Mouse (Mus musculus) CH12.LX (cell line): ENCODE measurements around the gene Paqr5. TPM values are rescaled to one million over a fixed set of nuclear protein-coding genes. Genes with fewer than 3 reads are reported as not detected.

Source experiments
- DNase-seq: peaks from one replicate; pipeline ENCODE4 v3.0.0-alpha.2; 2013; ENCODE audit errors: extremely low read depth
- H3K27ac ChIP-seq: 2 replicates; pipeline ENCODE4 v1.5.1; 2012; ENCODE audit warnings: low read depth, mild to moderate bottlenecking, control low read depth, moderate library complexity; ENCODE audit not compliant: insufficient read depth
- H3K27me3 ChIP-seq: replicated peaks from 2 replicates; pipeline ENCODE3; 2012; ENCODE audit warnings: inconsistent platforms
- H3K36me3 ChIP-seq, 2 experiments: replicated peaks in 1 of 2; 2 replicates each; pipeline versions ENCODE3 to v1.6.1; 2012; ENCODE audit warnings: inconsistent platforms in 1 of 2, low read length in 1 of 2, mild to moderate bottlenecking in 1 of 2, mixed read lengths in 1 of 2, moderate library complexity in 1 of 2; ENCODE audit not compliant: control insufficient read depth in 1 of 2, insufficient read depth in 1 of 2
- H3K4me1 ChIP-seq, 2 experiments: 2 replicates each; pipeline ENCODE4 v1.6.1; 2012; ENCODE audit warnings: inconsistent platforms in 1 of 2, moderate library complexity in 1 of 2; ENCODE audit not compliant: insufficient read depth in 2 of 2, control insufficient read depth in 1 of 2
- H3K4me2 ChIP-seq: 2 replicates; pipeline ENCODE4 v1.6.1; 2012; ENCODE audit warnings: low read depth, mild to moderate bottlenecking, control low read depth; ENCODE audit not compliant: poor library complexity, insufficient read depth, severe bottlenecking
- H3K4me3 ChIP-seq, 3 experiments: fragments of 150-350 bp in 1 of 3; sonication (generic) in 1 of 3; replicated peaks in 1 of 3; 2 replicates each; pipeline versions ENCODE3 to v1.5.1; 2011 to 2012; ENCODE audit warnings: low read depth in 2 of 3, low read length in 2 of 3, mild to moderate bottlenecking in 2 of 3, moderate library complexity in 2 of 3, control low read depth in 1 of 3, improper control_type of control experiment in 1 of 3, inconsistent platforms in 1 of 3, mixed read lengths in 1 of 3; ENCODE audit not compliant: poor library complexity in 1 of 3
- H3K79me2 ChIP-seq: replicated peaks from 2 replicates; pipeline ENCODE4 v1.6.1; 2012; ENCODE audit warnings: mild to moderate bottlenecking, moderate library complexity; ENCODE audit not compliant: control insufficient read depth, poor library complexity, insufficient read depth, severe bottlenecking; ENCODE audit errors: extremely low read depth
- H3K9ac ChIP-seq: 2 replicates; pipeline ENCODE4 v1.6.1; 2012; ENCODE audit warnings: low read depth, mild to moderate bottlenecking, control low read depth, moderate library complexity; ENCODE audit not compliant: insufficient read depth
- H3K9me3 ChIP-seq: replicated peaks from 2 replicates; pipeline ENCODE3; 2012; ENCODE audit warnings: low read length, inconsistent platforms, mixed read lengths
- CHD1 ChIP-seq: IDR thresholded peaks from 2 replicates; pipeline ENCODE4 v1.6.1; 2012; ENCODE audit warnings: low read depth, low read length, improper control_type of control experiment, inconsistent platforms
- CHD2 ChIP-seq: IDR thresholded peaks from 2 replicates; pipeline ENCODE4 v1.6.1; 2011; ENCODE audit warnings: low read length, improper control_type of control experiment
- CTCF ChIP-seq, 2 experiments: IDR thresholded peaks in 1 of 2; conservative IDR thresholded peaks in 1 of 2; 2 replicates each; pipeline ENCODE4 v1.5.1; 2011 to 2012; ENCODE audit warnings: low read depth in 2 of 2, low read length in 2 of 2, improper control_type of control experiment in 1 of 2, inconsistent platforms in 1 of 2, mild to moderate bottlenecking in 1 of 2, moderate library complexity in 1 of 2
- E2F4 ChIP-seq: IDR thresholded peaks from 2 replicates; pipeline ENCODE4 v1.6.1; 2011; ENCODE audit warnings: low read depth, low read length, improper control_type of control experiment; ENCODE audit not compliant: insufficient replicate concordance
- ELF1 ChIP-seq: IDR thresholded peaks from 2 replicates; pipeline ENCODE4 v1.6.1; 2014; ENCODE audit warnings: low read depth, mild to moderate bottlenecking, inconsistent platforms, low read length, improper control_type of control experiment
- EP300 ChIP-seq: IDR thresholded peaks from 2 replicates; pipeline ENCODE4 v1.6.1; 2011; ENCODE audit warnings: low read length, improper control_type of control experiment
- IRF4 ChIP-seq: IDR thresholded peaks from 2 replicates; pipeline ENCODE4 v1.6.1; 2014; ENCODE audit warnings: low read depth, mild to moderate bottlenecking, inconsistent platforms, low read length, improper control_type of control experiment
- MAFK ChIP-seq: IDR thresholded peaks from 2 replicates; pipeline ENCODE4 v1.6.1; 2011; ENCODE audit warnings: low read length, improper control_type of control experiment; ENCODE audit not compliant: insufficient replicate concordance
- MAZ ChIP-seq: IDR thresholded peaks from 2 replicates; pipeline ENCODE4 v1.6.1; 2012; ENCODE audit warnings: low read depth, mild to moderate bottlenecking, inconsistent platforms, low read length, improper control_type of control experiment, moderate library complexity
- MYC ChIP-seq: IDR thresholded peaks from 2 replicates; pipeline ENCODE4 v1.6.1; 2011; ENCODE audit warnings: low read depth, mild to moderate bottlenecking, improper control_type of control experiment, low read length
- POLR2A ChIP-seq: IDR thresholded peaks from 2 replicates; pipeline ENCODE4 v1.6.1; 2011; ENCODE audit warnings: low read depth, mild to moderate bottlenecking, improper control_type of control experiment, low read length
- RAD21 ChIP-seq: IDR thresholded peaks from 2 replicates; pipeline ENCODE4 v1.6.1; 2011; ENCODE audit warnings: low read depth, mild to moderate bottlenecking, low read length, improper control_type of control experiment, moderate library complexity
- RCOR1 ChIP-seq: conservative IDR thresholded peaks from 2 replicates; pipeline ENCODE4 v1.6.1; 2012; ENCODE audit warnings: low read depth, mild to moderate bottlenecking, inconsistent platforms, low read length, improper control_type of control experiment
- TBP ChIP-seq: conservative IDR thresholded peaks from 2 replicates; pipeline ENCODE4 v1.6.1; 2011; ENCODE audit warnings: low read depth, low read length, improper control_type of control experiment
- TCF12 ChIP-seq: IDR thresholded peaks from 2 replicates; pipeline ENCODE4 v1.6.1; 2014; ENCODE audit warnings: low read depth, mild to moderate bottlenecking, inconsistent platforms, low read length, improper control_type of control experiment
- UBTF ChIP-seq: IDR thresholded peaks from 2 replicates; pipeline ENCODE4 v1.6.1; 2012; ENCODE audit warnings: low read depth, mild to moderate bottlenecking, inconsistent platforms, low read length, improper control_type of control experiment, moderate library complexity
- ZMIZ1 ChIP-seq: IDR thresholded peaks from 2 replicates; pipeline ENCODE4 v1.6.1; 2012; ENCODE audit warnings: low read depth, mild to moderate bottlenecking, inconsistent platforms, low read length, improper control_type of control experiment
- ZNF384 ChIP-seq: IDR thresholded peaks from 2 replicates; pipeline ENCODE4 v1.6.1; 2012; ENCODE audit warnings: low read depth, low read length, improper control_type of control experiment, inconsistent platforms
- dilution Hi-C: fragments of 300-500 bp; cut with MboI; formaldehyde crosslinking; loops from 2 replicates; pipeline ENCODE4 v1.14.3; 2020; ENCODE audit warnings: low sequenced_read_pairs; ENCODE audit not compliant: extremely low pct_unique_long_range_greater_than_20kb, extremely low pct_ligation_motif_present
- in situ Hi-C: fragments of 300-500 bp; cut with MboI; formaldehyde crosslinking; loops from 3 replicates; pipeline ENCODE4 v1.14.3; 2019; ENCODE audit warnings: low sequenced_read_pairs, low pct_ligation_motif_present, low pct_unique_long_range_greater_than_20kb, mixed read lengths
- polyA plus RNA-seq: library from polyadenylated mRNA; unstranded; fragments of >175 nt; gene quantifications from 2 replicates; pipeline ENCODE4 v1.2.1, GENCODE M21; 2012; ENCODE audit warnings: low read depth; ENCODE audit not compliant: insufficient read length
- total RNA-seq, 2 experiments: library from RNA; depleted of rRNA; stranded (reverse); fragments of 300-350 nt in 1 of 2; fragments of >200 nt in 1 of 2; gene quantifications; 2 replicates each; pipeline ENCODE4 v1.2.3; 2012 to 2014

Paqr5 gene
- total and polyA plus RNA-seq, 3 experiments: 0.38 to 0.43 (median 0.39) TPM

GRCm38 (mm10) chr9:62023879-62024278 is 2.8 kb downstream of the Paqr5 start:
- in situ Hi-C loops: no loop called here
- no peak overlapping the region for H3K27ac ChIP-seq

DNA sequence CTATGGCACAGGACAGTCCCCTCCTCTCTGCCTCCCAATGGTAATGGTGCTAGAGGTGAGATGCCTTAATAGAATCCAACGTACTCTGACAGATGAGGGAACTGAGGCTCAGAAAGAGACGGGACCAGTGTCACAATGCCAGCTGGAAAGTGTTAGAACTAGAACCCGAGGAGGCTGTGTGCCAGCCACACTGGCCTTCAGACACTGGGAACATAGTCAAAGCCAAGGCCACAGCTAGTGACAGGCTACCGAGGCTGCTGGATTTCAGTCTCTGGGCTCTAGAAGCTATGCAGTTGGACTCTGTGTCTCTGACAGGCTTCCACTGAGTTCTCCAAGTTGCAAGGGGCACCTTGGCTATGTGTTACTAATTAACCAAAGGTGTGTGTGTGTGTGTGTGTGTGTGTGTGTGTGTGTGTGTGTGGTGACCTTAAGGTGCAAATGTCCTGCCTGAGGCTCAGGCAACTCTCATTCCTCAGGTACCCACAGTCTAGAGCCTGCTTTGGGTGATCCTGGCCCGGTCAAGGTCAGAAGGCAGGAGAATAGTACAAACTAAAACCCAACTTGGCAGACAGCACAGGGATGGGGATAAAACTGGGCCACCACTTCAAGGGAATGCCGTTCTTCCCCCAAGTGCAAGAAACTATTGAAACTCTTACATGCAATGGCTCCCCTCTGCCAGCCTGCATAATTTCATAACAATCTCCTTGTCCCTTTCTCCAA is 3.5 kb downstream of the Paqr5 start:
- Histone ChIP-seq H3K4me2 (no peak overlapping the region), H3K27me3 (peaks cover 91% of the 10 kb centered on the region), H3K79me2 (no peaks in the 10 kb centered on the region), H3K4me3 (no peak overlapping the region), H3K4me1 (peaks cover 3 to 25% of the 10 kb centered on the region in 2 experiments; a peak in 2 of 4 replicates), H3K27ac (no peak overlapping the region), H3K9ac (no peak overlapping the region), H3K36me3 (no peaks in the 10 kb centered on the region), H3K9me3 (no peaks in the 10 kb centered on the region)
- no peak for TF ChIP-seq UBTF
- TF ChIP-seq MAFK: no peak
- TF ChIP-seq EP300: no peak
- no peak for TF ChIP-seq E2F4
- no peak for DNase-seq
- dilution Hi-C loops: no loop called here
- in situ Hi-C loops: no loop called here

More at GRCm38 (mm10) chr9:62023879-62024278, 2.8 kb downstream of the Paqr5 start:
- no peak for DNase-seq
- peaks cover 3 to 26% of the 10 kb centered on the region in 2 experiments; a peak in 2 of 4 replicates for H3K4me1 ChIP-seq
- peaks cover 91% of the 10 kb centered on the region for H3K27me3 ChIP-seq
- H3K4me2 ChIP-seq: no peak overlapping the region
- TF ChIP-seq MAZ (no peak), RAD21 (no peak), ELF1 (no peak), TBP (no peak), MAFK (no peak), RCOR1 (no peak), CHD1 (no peak), ZMIZ1 (no peak), ZNF384 (no peak), MYC (no peak), POLR2A (no peak), CTCF (conservative IDR thresholded peaks at IDR 0.05 in 1 of 2, IDR thresholded peaks at IDR 0.05 in 1 of 2; ENCODE audit: low read depth in 2 of 2, low read length in 2 of 2) (no peak), CHD2 (no peak), IRF4 (no peak), UBTF (no peak), TCF12 (no peak), EP300 (no peak)
- no peak overlapping the region for H3K4me3 ChIP-seq
- H3K36me3 ChIP-seq: no peaks in the 10 kb centered on the region
- no peaks in the 10 kb centered on the region for H3K79me2 ChIP-seq
- dilution Hi-C loops: no loop called here
- no peak overlapping the region for H3K9ac ChIP-seq
- no peaks in the 10 kb centered on the region for H3K9me3 ChIP-seq
